Comparison of ENCODE assay signal across 8 mouse cellular contexts in genomic region chr6:88321879-88322278, GRCm38 (mm10).
DNase-seq lines count a peak whose midpoint lies in the region; ATAC-seq and TF ChIP-seq lines count a peak whose summit lies in the region.

No protein-coding gene starts in this region.

- no peak for TF ChIP-seq POLR2A in kidney, adult 2 months (IDR thresholded peaks at IDR 0.05; ENCODE audit: low read depth, low read length)

- peak; percentile 71 for TF ChIP-seq CTCF in layer of hippocampus, adult 2 months (conservative IDR thresholded peaks at IDR 0.05)
- peak; percentile 60; the same call in 1 of the 2 replicates for TF ChIP-seq CTCF in kidney, adult 2 months (conservative IDR thresholded peaks at IDR 0.05; ENCODE audit: insufficient read depth, insufficient read length, low read depth, low read length)

- H3K27ac ChIP-seq in layer of hippocampus, adult 2 months = no peak overlapping the region
- H3K27ac ChIP-seq in kidney, adult 2 months (ENCODE audit: insufficient read depth, low read depth, low read length) = peak overlapping the region; percentile 67; the same call in 1 of the 2 replicates
- no peak overlapping the region for H3K27ac ChIP-seq in hindbrain, embryonic 14.5 days

- H3K4me3 ChIP-seq in layer of hippocampus, adult 2 months = no peak overlapping the region
- no peak overlapping the region for H3K4me3 ChIP-seq in kidney, adult 2 months (ENCODE audit: insufficient read depth, low read depth, low read length)
- H3K4me3 ChIP-seq in hindbrain, embryonic 14.5 days (replicated peaks; ENCODE audit: low read length) = no peak overlapping the region

- H3K36me3 ChIP-seq in kidney, adult 2 months (ENCODE audit: control insufficient read depth, insufficient read depth, low read length) = no peaks in the 10 kb centered on the region
- no peaks in the 10 kb centered on the region for H3K36me3 ChIP-seq in hindbrain, embryonic 14.5 days (replicated peaks; ENCODE audit: control insufficient read depth, insufficient read depth)

- no peak overlapping the region for H3K9ac ChIP-seq in hindbrain, embryonic 14.5 days

- DNase-seq in layer of hippocampus, adult 2 months (ENCODE audit: low spot score in 2 of 2) = no peak
- DNase-seq in layer of hippocampus, postnatal 36 days = no peak
- DNase-seq in kidney, adult 2 months = peak; percentile 94
- DNase-seq in lung, postnatal 10 days = peak; percentile 79
- DNase-seq in hindbrain, embryonic 14.5 days (ENCODE audit: low spot score) = no peak
- no peak for DNase-seq in T-cell, adult 2 months (ENCODE audit: low spot score)
- DNase-seq in cerebellum, adult 8-10 months = no peak

- WGBS in kidney, adult 2 months = 23% methylated on average over 7 of the region's 7 CpGs
- 58% methylated on average over 7 of the region's 7 CpGs for WGBS in hindbrain, embryonic 14.5 days

- H3K4me1 ChIP-seq in kidney, adult 2 months (ENCODE audit: control insufficient read depth, insufficient read depth, low read length) = peaks cover 8% of the 10 kb centered on the region
- no peaks in the 10 kb centered on the region for H3K4me1 ChIP-seq in hindbrain, embryonic 14.5 days (replicated peaks; ENCODE audit: control insufficient read depth, insufficient read depth, low read length)

- H3K27me3 ChIP-seq in kidney, adult 2 months (replicated peaks; ENCODE audit: control insufficient read depth, insufficient read depth, low read length) = no peaks in the 10 kb centered on the region
- no peaks in the 10 kb centered on the region for H3K27me3 ChIP-seq in hindbrain, embryonic 14.5 days (ENCODE audit: control insufficient read depth, insufficient read depth, low read length)

- no peak overlapping the region for H3K4me2 ChIP-seq in hindbrain, embryonic 14.5 days (replicated peaks)

- peak; percentile 36; the same call in 1 of the 2 replicates for ATAC-seq in common myeloid progenitor, adult 5-6 weeks (replicated peaks; ENCODE audit: low read depth, poor library complexity, severe bottlenecking)
- no peak for ATAC-seq in hindbrain, embryonic 14.5 days (ENCODE audit: low FRiP score)

- no peaks in the 10 kb centered on the region for H3K9me3 ChIP-seq in hindbrain, embryonic 14.5 days (ENCODE audit: control insufficient read depth, low read length)

Comparison
In these comparisons a context has a peak if more than half of its experiments do, and no peak if none do; other contexts are left out.
1. DNase-seq: peak in kidney, adult 2 months (single experiment) and lung, postnatal 10 days (single experiment); none in layer of hippocampus, adult 2 months (0 of 2), layer of hippocampus, postnatal 36 days (0 of 2), hindbrain, embryonic 14.5 days (single experiment), T-cell, adult 2 months (single experiment) and cerebellum, adult 8-10 months (single experiment).